Mouse (Mus musculus) liver, adult 2 months (tissue): ENCODE measurements around the gene Prrc2a.

Experiments
- CTCF ChIP-seq: fragments of 200-500 bp; IDR thresholded peaks from 2 replicates; pipeline ENCODE4 v1.5.1; 2011; ENCODE audit warnings: low read depth, low read length, control low read depth
- POLR2A ChIP-seq: fragments of 200-500 bp; IDR thresholded peaks from 2 replicates; pipeline ENCODE4 v1.6.1; 2011; ENCODE audit warnings: low read length, control low read depth; ENCODE audit not compliant: insufficient read depth; ENCODE audit errors: extremely low read depth

- TF ChIP-seq CTCF (no peak), POLR2A (no peak)
Observed at GRCm38 (mm10) chr17:35193881-35194843, 29.5 kb upstream of the Prrc2a start, which contains the start of gene Ltb.
